Mouse (Mus musculus) heart, postnatal 10 days (tissue): Measurements from ENCODE around the gene Mmp9. TPM values are rescaled to one million over a fixed set of nuclear protein-coding genes. Genes with fewer than 3 reads are reported as not detected.

Experiments
- DNase-seq, 2 experiments: peaks; one replicate each; pipeline ENCODE4 v3.0.0; 2021
- intact Hi-C: fragments of 180-260 bp; cut with DNase I; formaldehyde crosslinking; loops from one replicate; pipeline ENCODE4 v1.15.1; 2025
- total RNA-seq, 2 experiments: library from RNA; stranded (reverse); gene quantifications; 2 replicates each; pipeline ENCODE4 v1.2.3; 2021

Gene Mmp9
- total RNA-seq, 2 experiments from 2014 or later: 0.47 to 0.89 TPM

- DNase-seq: no peak
- intact Hi-C loops: no loop called here
Measured at GRCm38 (mm10) chr2:164972646-164973045, 32.1 kb downstream of the Mmp9 start.

- DNase-seq: no peak
- intact Hi-C loops: no loop called here
Measured at GRCm38 (mm10) chr2:164975611-164976010, 35.0 kb downstream of the Mmp9 start.

GRCm38 (mm10) chr2:164979749-164980148 lies 39.2 kb downstream of the Mmp9 start:
- intact Hi-C loops: no loop called here
- DNase-seq: peak; percentile 61 to 76

GRCm38 (mm10) chr2:164985962-164986361 lies 45.4 kb downstream of the Mmp9 start:
- intact Hi-C loops: no loop called here
- no peak for DNase-seq

GRCm38 (mm10) chr2:164986371-164987027 lies 45.9 kb downstream of the Mmp9 start:
- DNase-seq: no peak
- intact Hi-C loops: no loop called here

GRCm38 (mm10) chr2:164988777-164989176 lies 48.2 kb downstream of the Mmp9 start:
- intact Hi-C loops: no loop called here
- no peak for DNase-seq

GRCm38 (mm10) chr2:164991111-164991510 lies 50.5 kb downstream of the Mmp9 start:
- DNase-seq: no peak
- intact Hi-C loops: no loop called here

- intact Hi-C loops: no loop called here
- no peak for DNase-seq
Measured at GRCm38 (mm10) chr2:164991808-164992207, 51.2 kb downstream of the Mmp9 start.

- intact Hi-C loops: no loop called here
Measured at GRCm38 (mm10) chr2:164994156-164994555, 53.6 kb downstream of the Mmp9 start.

GRCm38 (mm10) chr2:164994659-164995428 lies 54.3 kb downstream of the Mmp9 start:
- no peak for DNase-seq
- intact Hi-C loops: no loop called here

More at GRCm38 (mm10) chr2:164994156-164994555, 53.6 kb downstream of the Mmp9 start:
- DNase-seq: no peak

GRCm38 (mm10) chr2:164995976-164996375 lies 55.4 kb downstream of the Mmp9 start:
- no peak for DNase-seq
- intact Hi-C loops: no loop called here

- DNase-seq: peak in 1 of 2 experiments; percentile 28
- intact Hi-C loops: no loop called here
Measured at GRCm38 (mm10) chr2:164996848-164997720, 56.5 kb downstream of the Mmp9 start.

- peak; percentile 41 to 54 for DNase-seq
- intact Hi-C loops: no loop called here
Measured at GRCm38 (mm10) chr2:164997721-164998428, 57.3 kb downstream of the Mmp9 start.

GRCm38 (mm10) chr2:165001958-165002357 lies 61.4 kb downstream of the Mmp9 start:
- DNase-seq: no peak

GRCm38 (mm10) chr2:165003108-165003507 lies 62.5 kb downstream of the Mmp9 start:
- no peak for DNase-seq
- intact Hi-C loops: no loop called here

More at GRCm38 (mm10) chr2:165001958-165002357, 61.4 kb downstream of the Mmp9 start:
- intact Hi-C loops: no loop called here

- intact Hi-C loops: no loop called here
- no peak for DNase-seq
Measured at GRCm38 (mm10) chr2:165004237-165004636, 63.7 kb downstream of the Mmp9 start.
